Mouse (Mus musculus): ENCODE data around the gene Lmbr1.

- TF ChIP-seq CTCF (IDR thresholded peaks at IDR 0.05; ENCODE audit: borderline replicate concordance, control insufficient read depth, extremely low read depth, insufficient read depth, low read length, poor library complexity): no peak
- TF ChIP-seq POLR2A (IDR thresholded peaks at IDR 0.05; ENCODE audit: control insufficient read depth, extremely low read depth, insufficient read depth, low read length, poor library complexity): no peak
Observed at GRCm38 (mm10) chr5:29205690-29206089, 172.5 kb downstream of the Lmbr1 start.
